Mouse (Mus musculus) testis, adult 2 months (tissue): ENCODE measurements around the gene Dhdds.

Experiments used
- CTCF ChIP-seq: fragments of 200-500 bp; IDR thresholded peaks from 2 replicates; pipeline ENCODE4 v1.5.1; 2012; ENCODE audit warnings: low read depth, mild to moderate bottlenecking, inconsistent platforms, low read length, moderate library complexity; ENCODE audit not compliant: control insufficient read depth, insufficient read depth, insufficient replicate concordance
- POLR2A ChIP-seq: fragments of 200-500 bp; IDR thresholded peaks from 2 replicates; pipeline ENCODE4 v1.6.1; 2012; ENCODE audit warnings: low read depth, mild to moderate bottlenecking, inconsistent platforms, low read length, moderate library complexity; ENCODE audit not compliant: control insufficient read depth

DNA sequence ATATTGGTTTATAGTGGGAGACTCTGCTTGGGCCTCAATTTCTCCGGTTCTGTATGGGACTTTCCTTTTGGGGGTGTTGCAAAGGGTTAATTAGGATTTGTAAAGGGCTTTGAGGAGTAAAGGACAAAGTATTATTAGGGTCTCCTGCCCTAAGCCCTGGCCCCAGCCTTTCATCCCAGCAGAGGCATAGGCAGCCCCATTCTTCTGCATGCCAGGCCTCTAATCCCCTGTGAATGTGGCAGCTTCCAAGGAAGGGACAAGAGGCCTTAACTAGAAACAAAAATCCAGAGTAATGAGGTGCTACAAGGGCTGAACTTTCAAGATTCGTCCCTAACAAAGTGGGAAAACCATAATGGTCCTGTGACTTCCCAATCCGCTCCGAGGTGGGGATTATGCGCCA lies 2.2 kb upstream of the Dhdds start:
- TF ChIP-seq CTCF, result no peak
- TF ChIP-seq POLR2A, result no peak
